Mouse (Mus musculus): ENCODE measurements at regions not wholly inside any gene's neighbourhood (a gene's known extent, or its start where the extent isn't known, plus 50 kb on each side); places are given as distances from the start of the nearest gene placed in this dataset.

DNA sequence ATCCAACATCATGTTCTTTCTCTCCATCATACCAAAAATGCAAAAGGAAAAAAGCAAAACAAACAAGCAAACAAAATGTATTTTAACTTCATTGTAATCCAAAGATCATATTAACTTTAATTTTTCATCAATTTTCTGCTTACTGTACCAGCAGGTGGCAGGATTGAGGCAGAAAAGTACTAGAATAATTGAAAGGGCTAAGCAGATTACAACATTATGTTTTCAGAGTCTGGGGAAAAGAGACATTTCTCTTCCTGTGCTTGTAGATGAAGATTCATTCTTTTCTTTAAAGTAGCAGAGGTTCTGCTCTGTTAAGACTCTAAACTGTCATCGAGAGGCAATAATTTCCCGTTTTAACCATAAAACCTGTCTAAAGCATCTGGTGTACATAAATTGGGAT, 394.7 kb upstream of the Slitrk6 start:
- peak; percentile 24 for DNase-seq

DNA sequence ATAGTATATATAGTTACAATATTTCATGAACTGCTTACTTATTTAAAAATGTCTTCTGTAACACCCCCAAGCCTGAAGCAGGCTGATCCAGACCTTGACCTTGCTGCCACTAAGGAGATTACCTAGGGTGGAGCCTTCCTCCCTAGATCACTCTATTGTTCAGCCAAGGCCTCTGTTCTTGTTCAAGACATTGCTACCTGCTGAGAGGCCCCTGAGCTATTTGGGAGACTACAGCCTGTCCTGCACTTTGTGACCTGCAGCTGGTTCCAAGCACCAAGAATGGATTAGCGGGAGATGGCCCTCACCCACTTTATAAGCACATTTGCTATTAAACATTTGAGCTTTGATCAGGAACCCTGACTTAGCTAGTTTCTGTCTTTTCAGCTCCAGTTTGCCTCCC, 361.7 kb upstream of the Slitrk6 start:
- no peak for DNase-seq

DNA sequence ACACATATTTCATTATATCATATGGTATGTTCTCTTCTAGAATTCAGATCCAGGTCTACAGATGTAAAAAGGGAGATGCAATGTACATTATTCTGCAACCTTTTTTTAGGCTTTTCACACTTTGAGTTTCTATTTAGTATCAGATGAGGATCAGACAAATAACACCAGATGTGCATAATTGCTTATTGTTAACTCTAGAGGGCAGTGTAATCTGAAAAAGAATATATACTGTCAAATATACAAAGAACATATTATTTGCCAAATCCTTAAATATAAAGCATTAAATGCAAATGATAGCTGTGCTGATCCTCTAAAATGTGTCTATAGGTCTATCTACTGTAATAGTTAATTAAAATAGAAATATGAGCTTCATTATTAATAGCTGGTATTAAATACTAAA, 348.6 kb upstream of the Slitrk6 start:
- DNase-seq: no peak

DNA sequence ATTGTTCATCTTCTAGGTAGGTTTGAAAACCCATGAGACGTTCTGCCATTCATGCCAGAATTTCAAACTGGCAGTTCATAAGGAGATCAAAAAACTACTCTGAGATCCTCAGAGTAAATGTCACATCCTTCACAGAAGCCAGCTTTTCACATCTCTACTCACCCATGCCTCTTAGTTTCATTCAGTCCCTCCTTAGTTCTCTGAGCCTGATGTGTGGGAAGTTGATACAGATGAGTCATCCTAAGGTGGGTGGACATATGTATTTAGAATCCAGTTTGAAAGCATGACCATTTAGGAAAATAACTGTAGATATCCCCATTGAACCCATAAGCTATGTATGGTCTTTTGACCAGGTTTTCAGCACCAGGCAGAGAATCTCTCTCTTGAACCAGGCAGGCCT, 345.3 kb upstream of the Slitrk6 start:
- DNase-seq: no peak

DNA sequence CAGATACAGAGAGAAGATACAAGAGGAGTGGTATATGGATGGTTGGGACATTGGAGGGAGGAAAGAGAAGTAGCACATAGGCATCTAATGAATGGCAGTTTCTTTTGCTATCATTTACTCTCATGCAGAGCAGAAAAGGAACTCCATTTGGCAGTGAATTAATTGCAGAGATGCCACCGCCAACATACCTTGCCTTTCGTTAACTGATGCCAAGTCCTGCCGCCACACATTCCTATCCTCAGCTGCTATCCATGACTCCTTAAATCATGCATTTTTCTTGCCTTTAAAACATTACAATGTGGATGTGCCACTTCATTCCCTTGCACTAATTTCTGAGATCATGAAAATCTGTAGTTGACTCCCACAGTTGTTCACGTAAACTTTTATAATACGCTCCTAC, 341.3 kb upstream of the Slitrk6 start:
- no peak for DNase-seq

DNA sequence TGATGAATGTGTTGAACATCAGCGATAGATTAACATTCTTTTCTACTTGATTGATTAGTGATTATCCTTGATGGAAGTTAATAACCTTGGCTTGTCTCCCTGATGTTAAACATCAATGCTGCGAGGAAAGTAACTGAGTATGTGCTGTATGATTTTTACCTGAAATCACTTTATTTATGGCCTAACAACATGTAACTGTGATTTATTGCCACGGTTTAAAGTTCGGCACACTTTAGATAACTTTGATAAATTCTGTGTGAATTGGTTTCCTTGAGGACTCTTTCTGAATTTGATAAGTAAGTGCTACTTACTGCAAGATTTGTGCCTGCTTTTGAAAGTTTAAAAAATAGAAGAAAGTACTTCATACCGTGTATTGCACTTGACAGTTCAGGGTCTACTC, 319.6 kb upstream of the Slitrk6 start:
- DNase-seq: no peak

DNA sequence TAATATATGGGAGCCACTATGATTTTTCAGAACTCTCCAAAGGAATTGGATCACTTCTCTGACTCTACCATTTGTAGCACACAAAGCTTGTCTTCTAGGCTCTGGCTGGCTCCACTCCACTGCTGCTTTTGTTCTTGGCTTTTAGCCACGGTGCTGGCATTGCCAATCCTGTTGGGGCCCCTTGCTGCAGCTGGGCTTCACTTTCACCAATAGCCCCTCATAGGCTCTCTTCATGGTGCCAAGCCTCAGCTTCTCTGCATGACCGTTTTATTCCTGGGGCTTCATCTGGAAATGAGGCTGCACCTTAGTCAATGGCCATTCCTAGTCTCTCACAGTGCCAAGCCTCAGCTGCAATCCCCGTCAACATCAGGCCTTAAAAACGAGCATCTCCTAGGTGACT, 318.6 kb upstream of the Slitrk6 start:
- no peak for DNase-seq
